Mouse (Mus musculus) bone marrow, adult 2 months (tissue): ENCODE measurements around the gene Gdf7. TPM values are rescaled to one million over a fixed set of nuclear protein-coding genes. Genes with fewer than 3 reads are reported as not detected.

Experiments used
- H3K27ac ChIP-seq: fragments of 200-500 bp; 2 replicates; pipeline ENCODE4 v1.5.1; 2012; ENCODE audit warnings: low read depth, mild to moderate bottlenecking, control low read depth, inconsistent platforms, low read length; ENCODE audit not compliant: control insufficient read depth, poor library complexity, insufficient read depth
- H3K4me1 ChIP-seq: fragments of 200-500 bp; 2 replicates; pipeline ENCODE4 v1.6.1; 2011; ENCODE audit warnings: low read length; ENCODE audit not compliant: control insufficient read depth, insufficient read depth
- H3K4me3 ChIP-seq: fragments of 200-500 bp; replicated peaks from 2 replicates; pipeline ENCODE3; 2011; ENCODE audit warnings: mild to moderate bottlenecking, low read depth, low read length, control low read depth; ENCODE audit not compliant: control insufficient read depth
- CTCF ChIP-seq: fragments of 200-500 bp; IDR thresholded peaks from 2 replicates; pipeline ENCODE4 v1.5.1; 2011; ENCODE audit warnings: low read length, control low read depth; ENCODE audit not compliant: control insufficient read depth, insufficient read depth
- POLR2A ChIP-seq: fragments of 200-500 bp; IDR thresholded peaks from 2 replicates; pipeline ENCODE4 v1.6.1; 2011; ENCODE audit warnings: low read depth, mild to moderate bottlenecking, control low read depth, low read length, borderline replicate concordance; ENCODE audit not compliant: control insufficient read depth
- WGBS: fragments of 180-500 bp; shearing (Covaris S2); methylation state at CpG from one replicate; pipeline ENCODE4 v1.1.7; 2018; 5-methylcytosine and 5-hydroxymethylcytosine counted together
- polyA plus RNA-seq: library from polyadenylated mRNA; stranded (reverse); fragments of >200 nt; gene quantifications from 2 replicates; pipeline ENCODE4 v1.2.4, GENCODE M21; 2011; ENCODE audit warnings: low replicate concordance; ENCODE audit not compliant: missing spikeins, insufficient read depth, insufficient read length

Gene Gdf7
- polyA plus RNA-seq, 1 experiment: not detected

- H3K27ac ChIP-seq: no peak overlapping the region
- no peak for TF ChIP-seq POLR2A
- TF ChIP-seq CTCF: no peak
- WGBS: 87% methylated on average over 15 of the region's 15 CpGs
These were observed 20.3 kb downstream of the Gdf7 start for GRCm38 (mm10) chr12:8281225-8282017.

GRCm38 (mm10) chr12:8275424-8275823 lies 26.3 kb downstream of the Gdf7 start:
- TF ChIP-seq POLR2A (no peak), CTCF (no peak)
- WGBS: 88% methylated on average over 4 of the region's 4 CpGs
- no peak overlapping the region for H3K4me3 ChIP-seq
- H3K27ac ChIP-seq: no peak overlapping the region
- no peaks in the 10 kb centered on the region for H3K4me1 ChIP-seq

More at GRCm38 (mm10) chr12:8281225-8282017, 20.3 kb downstream of the Gdf7 start:
- no peaks in the 10 kb centered on the region for H3K4me1 ChIP-seq
- H3K4me3 ChIP-seq: no peak overlapping the region

GRCm38 (mm10) chr12:8273471-8274171 lies 28.1 kb downstream of the Gdf7 start:
- Histone ChIP-seq H3K27ac (no peak overlapping the region), H3K4me3 (no peak overlapping the region), H3K4me1 (no peaks in the 10 kb centered on the region)
- TF ChIP-seq POLR2A (no peak), CTCF (no peak)
- WGBS: 91% methylated on average over 6 of the region's 6 CpGs

GRCm38 (mm10) chr12:8271405-8271804 lies 30.3 kb downstream of the Gdf7 start:
- WGBS: 70% methylated on average over 2 of the region's 2 CpGs
- H3K4me1 ChIP-seq: no peaks in the 10 kb centered on the region
- TF ChIP-seq CTCF (no peak), POLR2A (no peak)
- no peak overlapping the region for H3K4me3 ChIP-seq
- H3K27ac ChIP-seq: no peak overlapping the region

GRCm38 (mm10) chr12:8269627-8270026 lies 32.1 kb downstream of the Gdf7 start:
- TF ChIP-seq CTCF (no peak), POLR2A (no peak)
- no peaks in the 10 kb centered on the region for H3K4me1 ChIP-seq
- 48% methylated on average over 11 of the region's 11 CpGs for WGBS
- H3K4me3 ChIP-seq: no peak overlapping the region
- no peak overlapping the region for H3K27ac ChIP-seq

- Histone ChIP-seq H3K27ac (no peak overlapping the region), H3K4me1 (no peaks in the 10 kb centered on the region), H3K4me3 (no peak overlapping the region)
- TF ChIP-seq POLR2A: no peak
- no peak for TF ChIP-seq CTCF
- 85% methylated on average over 7 of the region's 7 CpGs for WGBS
These were observed 35.4 kb downstream of the Gdf7 start for GRCm38 (mm10) chr12:8266311-8266710.

GRCm38 (mm10) chr12:8260297-8260696 lies 41.5 kb downstream of the Gdf7 start:
- TF ChIP-seq CTCF (no peak), POLR2A (no peak)
- no peak overlapping the region for H3K4me3 ChIP-seq
- no peaks in the 10 kb centered on the region; the same call in 1 of the 2 replicates for H3K4me1 ChIP-seq
- 14% methylated on average over 2 of the region's 2 CpGs for WGBS
- H3K27ac ChIP-seq: no peak overlapping the region

Other genes starting within 250 kb of the Gdf7 start
- gene Ldah, start 93.8 kb downstream of the Gdf7 start, polyA plus RNA-seq: 11.3 and 21.4 TPM in 2 replicates
- gene Hs1bp3, start 11.5 kb upstream of the Gdf7 start, polyA plus RNA-seq: 2.3 and 3.2 TPM in 2 replicates
- 22.7 and 34.2 TPM in 2 replicates for gene Rhob, start 198.1 kb upstream of the Gdf7 start, polyA plus RNA-seq